Mouse (Mus musculus): ENCODE results near the gene Osbpl10.

The Osbpl10 gene

DNA sequence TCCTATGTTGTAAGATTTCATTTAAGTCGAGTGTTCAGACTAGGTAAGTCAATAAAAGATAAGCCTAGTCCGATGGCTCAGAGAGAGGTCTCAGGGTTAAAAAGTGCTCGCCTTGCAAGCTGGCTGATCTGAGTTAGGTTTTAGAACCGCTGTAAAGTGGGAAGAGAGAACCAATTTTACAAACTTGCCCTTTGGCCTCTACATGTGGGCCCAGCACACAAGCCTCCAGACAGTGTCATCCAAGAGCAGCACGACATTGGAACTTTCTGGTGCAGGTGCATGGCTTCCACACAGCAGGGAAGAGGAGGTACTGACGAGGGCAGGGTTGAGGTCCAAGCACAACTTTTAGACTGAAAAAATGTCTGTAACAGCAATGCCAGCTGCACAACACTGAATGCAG is 296.4 kb downstream of the Osbpl10 start:
- no peak for DNase-seq (ENCODE audit: low spot score)

DNA sequence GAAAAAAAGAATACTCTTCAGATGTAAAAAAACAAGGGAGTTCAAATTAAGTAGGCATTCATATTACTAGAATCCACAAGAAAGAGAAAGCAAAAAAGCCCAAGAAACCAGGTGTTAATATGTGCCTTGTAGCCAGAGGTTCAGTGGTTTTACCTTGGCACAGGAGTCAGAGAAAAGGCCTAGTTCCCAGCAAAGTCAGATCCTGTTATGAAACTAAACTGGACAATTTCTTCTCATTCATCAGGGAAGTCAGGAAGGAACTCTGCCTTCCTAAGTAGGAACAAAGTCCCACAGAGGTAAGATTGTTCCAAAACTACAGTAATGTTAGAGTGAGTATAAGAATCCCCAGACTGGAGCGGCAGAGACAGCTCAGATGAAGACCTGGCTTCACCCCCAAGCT is 300.3 kb downstream of the Osbpl10 start:
- no peak for DNase-seq (ENCODE audit: low spot score)

Data from lung, postnatal 25 days (tissue).